Mouse (Mus musculus): Measurements from ENCODE around the gene Gm8104. TPM values are rescaled to one million over a fixed set of nuclear protein-coding genes. Genes with fewer than 3 reads are reported as not detected.
"Not testable (repeated sequence)": the region's sequence is repeated elsewhere in the genome, so short reads cannot be mapped to it uniquely, and the experiment has no call there.

The Gm8104 gene
- not detected in 2 replicates for polyA plus RNA-seq (2015; fragmentation: Nextera tagmentation; extraction: Ambion mirVana)

- not testable (repeated sequence) for H3K9me3 ChIP-seq (replicated peaks; ENCODE audit: low read length); H3K27ac ChIP-seq; ATAC-seq (replicated peaks; ENCODE audit: low FRiP score, low read depth); DNase-seq (ENCODE audit: low spot score); H3K27me3 ChIP-seq (ENCODE audit: insufficient read depth, low read length); H3K4me1 ChIP-seq (replicated peaks; ENCODE audit: insufficient read depth, low read length); H3K4me3 ChIP-seq (replicated peaks; ENCODE audit: low read depth, low read length); H3K9ac ChIP-seq (ENCODE audit: low read depth, low read length); H3K36me3 ChIP-seq (ENCODE audit: insufficient read depth, low read length); H3K4me2 ChIP-seq (ENCODE audit: low read length)
- 85% methylated on average over 3 of the region's 3 CpGs for whole genome bisulfite sequencing
Observed at GRCm38 (mm10) chr14:43100301-43100700, at the start of gene Gm8104. Gene Gm8104, plus strand, starts transcription at chr14:43100601.

GRCm38 (mm10) chr14:43058063-43058462 lies 42.3 kb upstream of the Gm8104 start:
- not testable (repeated sequence) for H3K36me3 ChIP-seq (ENCODE audit: insufficient read depth, low read length); ATAC-seq (replicated peaks; ENCODE audit: low FRiP score, low read depth); H3K4me2 ChIP-seq (ENCODE audit: low read length); H3K4me3 ChIP-seq (replicated peaks; ENCODE audit: low read depth, low read length); H3K9me3 ChIP-seq (replicated peaks; ENCODE audit: low read length); H3K9ac ChIP-seq (ENCODE audit: low read depth, low read length); H3K27ac ChIP-seq; DNase-seq (ENCODE audit: low spot score); H3K27me3 ChIP-seq (ENCODE audit: insufficient read depth, low read length); H3K4me1 ChIP-seq (replicated peaks; ENCODE audit: insufficient read depth, low read length)
- WGBS, result 79% methylated on average over 3 of the region's 3 CpGs

GRCm38 (mm10) chr14:43060179-43060578 lies 40.2 kb upstream of the Gm8104 start:
- H3K4me2 ChIP-seq (ENCODE audit: low read length); H3K9me3 ChIP-seq (replicated peaks; ENCODE audit: low read length); H3K4me3 ChIP-seq (replicated peaks; ENCODE audit: low read depth, low read length); H3K36me3 ChIP-seq (ENCODE audit: insufficient read depth, low read length); H3K27me3 ChIP-seq (ENCODE audit: insufficient read depth, low read length); H3K9ac ChIP-seq (ENCODE audit: low read depth, low read length); H3K27ac ChIP-seq; ATAC-seq (replicated peaks; ENCODE audit: low FRiP score, low read depth); DNase-seq (ENCODE audit: low spot score); H3K4me1 ChIP-seq (replicated peaks; ENCODE audit: insufficient read depth, low read length): not testable (repeated sequence)
- 64% methylated on average over 4 of the region's 4 CpGs for WGBS

GRCm38 (mm10) chr14:43076543-43076942 lies 23.9 kb upstream of the Gm8104 start, which contains the start of gene Gm8094:
Gene Gm8094, minus strand, starts transcription at chr14:43076643.
- 87% methylated on average over 2 of the region's 2 CpGs for WGBS
- H3K4me3 ChIP-seq (replicated peaks; ENCODE audit: low read depth, low read length); DNase-seq (ENCODE audit: low spot score); H3K4me1 ChIP-seq (replicated peaks; ENCODE audit: insufficient read depth, low read length); ATAC-seq (replicated peaks; ENCODE audit: low FRiP score, low read depth); H3K27ac ChIP-seq; H3K9me3 ChIP-seq (replicated peaks; ENCODE audit: low read length); H3K4me2 ChIP-seq (ENCODE audit: low read length); H3K36me3 ChIP-seq (ENCODE audit: insufficient read depth, low read length); H3K9ac ChIP-seq (ENCODE audit: low read depth, low read length); H3K27me3 ChIP-seq (ENCODE audit: insufficient read depth, low read length): not testable (repeated sequence)

GRCm38 (mm10) chr14:43084936-43085730 lies 15.3 kb upstream of the Gm8104 start:
- H3K4me2 ChIP-seq (ENCODE audit: low read length); DNase-seq (ENCODE audit: low spot score); H3K27ac ChIP-seq; ATAC-seq (replicated peaks; ENCODE audit: low FRiP score, low read depth); H3K27me3 ChIP-seq (ENCODE audit: insufficient read depth, low read length); H3K36me3 ChIP-seq (ENCODE audit: insufficient read depth, low read length); H3K9ac ChIP-seq (ENCODE audit: low read depth, low read length); H3K9me3 ChIP-seq (replicated peaks; ENCODE audit: low read length); H3K4me3 ChIP-seq (replicated peaks; ENCODE audit: low read depth, low read length); H3K4me1 ChIP-seq (replicated peaks; ENCODE audit: insufficient read depth, low read length): not testable (repeated sequence)
- 75% methylated on average over 1 of the region's 1 CpGs for WGBS

GRCm38 (mm10) chr14:43089103-43089919 lies 11.1 kb upstream of the Gm8104 start:
- not testable (repeated sequence) for H3K4me2 ChIP-seq (ENCODE audit: low read length); H3K9ac ChIP-seq (ENCODE audit: low read depth, low read length); H3K4me3 ChIP-seq (replicated peaks; ENCODE audit: low read depth, low read length); H3K9me3 ChIP-seq (replicated peaks; ENCODE audit: low read length); H3K27me3 ChIP-seq (ENCODE audit: insufficient read depth, low read length); H3K27ac ChIP-seq; DNase-seq (ENCODE audit: low spot score); H3K4me1 ChIP-seq (replicated peaks; ENCODE audit: insufficient read depth, low read length); H3K36me3 ChIP-seq (ENCODE audit: insufficient read depth, low read length)
- 47% methylated on average over 1 of the region's 14 CpGs for WGBS
- ATAC-seq (replicated peaks; ENCODE audit: low FRiP score, low read depth), result peak; percentile 73; the same call in 1 of the 2 replicates

- H3K9ac ChIP-seq (ENCODE audit: low read depth, low read length); H3K9me3 ChIP-seq (replicated peaks; ENCODE audit: low read length); H3K4me1 ChIP-seq (replicated peaks; ENCODE audit: insufficient read depth, low read length); H3K4me2 ChIP-seq (ENCODE audit: low read length); H3K27me3 ChIP-seq (ENCODE audit: insufficient read depth, low read length); H3K36me3 ChIP-seq (ENCODE audit: insufficient read depth, low read length); H3K4me3 ChIP-seq (replicated peaks; ENCODE audit: low read depth, low read length); H3K27ac ChIP-seq; ATAC-seq (replicated peaks; ENCODE audit: low FRiP score, low read depth); DNase-seq (ENCODE audit: low spot score): not testable (repeated sequence)
- 82% methylated on average over 1 of the region's 3 CpGs for WGBS
Observed at GRCm38 (mm10) chr14:43119673-43120072, 19.3 kb downstream of the Gm8104 start.

- not testable (repeated sequence) for H3K27ac ChIP-seq; H3K4me1 ChIP-seq (replicated peaks; ENCODE audit: insufficient read depth, low read length); H3K36me3 ChIP-seq (ENCODE audit: insufficient read depth, low read length); H3K4me2 ChIP-seq (ENCODE audit: low read length); ATAC-seq (replicated peaks; ENCODE audit: low FRiP score, low read depth); H3K27me3 ChIP-seq (ENCODE audit: insufficient read depth, low read length); H3K4me3 ChIP-seq (replicated peaks; ENCODE audit: low read depth, low read length); H3K9ac ChIP-seq (ENCODE audit: low read depth, low read length); DNase-seq (ENCODE audit: low spot score); H3K9me3 ChIP-seq (replicated peaks; ENCODE audit: low read length)
Observed at GRCm38 (mm10) chr14:43126286-43126685, 25.9 kb downstream of the Gm8104 start.
